Mouse (Mus musculus) forebrain, embryonic 15.5 days (tissue): Measurements from ENCODE around the gene Vezt. TPM values are rescaled to one million over a fixed set of nuclear protein-coding genes. Genes with fewer than 3 reads are reported as not detected.

Experiments
- ATAC-seq: fragments of 200-750 bp; cut with Nextera tagmentation; replicated peaks from 2 replicates; pipeline ENCODE4 v1.8.0; 2017; ENCODE audit warnings: mild to moderate bottlenecking, moderate TSS enrichment, moderate library complexity
- H3K27ac ChIP-seq: fragments of 300-500 bp; sonication (generic); replicated peaks from 2 replicates; pipeline ENCODE4 v1.5.1; 2015; ENCODE audit warnings: mild to moderate bottlenecking, inconsistent platforms
- H3K27me3 ChIP-seq: fragments of 300-500 bp; sonication (generic); 2 replicates; pipeline ENCODE4 v1.6.1; 2015; ENCODE audit warnings: inconsistent platforms
- H3K36me3 ChIP-seq: fragments of 300-500 bp; sonication (generic); 2 replicates; pipeline ENCODE4 v1.6.1; 2015; ENCODE audit warnings: mild to moderate bottlenecking, inconsistent platforms
- H3K4me1 ChIP-seq: fragments of 300-500 bp; sonication (generic); 2 replicates; pipeline ENCODE4 v1.6.1; 2015; ENCODE audit warnings: inconsistent platforms
- H3K4me2 ChIP-seq: fragments of 300-500 bp; sonication (generic); replicated peaks from 2 replicates; pipeline ENCODE4 v1.6.1; 2015; ENCODE audit warnings: mild to moderate bottlenecking, inconsistent platforms
- H3K4me3 ChIP-seq: fragments of 300-500 bp; sonication (generic); 2 replicates; pipeline ENCODE4 v1.5.1; 2015; ENCODE audit warnings: mild to moderate bottlenecking, inconsistent platforms
- H3K9ac ChIP-seq: fragments of 300-500 bp; sonication (generic); replicated peaks from 2 replicates; pipeline ENCODE4 v1.6.1; 2015; ENCODE audit warnings: mild to moderate bottlenecking, inconsistent platforms
- H3K9me3 ChIP-seq: fragments of 300-500 bp; sonication (generic); 2 replicates; pipeline ENCODE4 v1.6.1; 2016; ENCODE audit warnings: inconsistent platforms
- WGBS: fragments of 180-500 bp; shearing (Covaris S2); methylation state at CpG from one replicate; pipeline ENCODE4 v1.1.7; 2015; ENCODE audit warnings: mixed read lengths; 5-methylcytosine and 5-hydroxymethylcytosine counted together
- polyA plus RNA-seq: library from polyadenylated mRNA; unstranded; fragments of >200 nt; fragmentation: Nextera tagmentation; extraction: Ambion mirVana; gene quantifications from 2 replicates; pipeline ENCODE4 v1.2.1, GENCODE M21; 2015

The Vezt gene
- polyA plus RNA-seq, 1 experiment from 2014 or later: 68.6 TPM

DNA sequence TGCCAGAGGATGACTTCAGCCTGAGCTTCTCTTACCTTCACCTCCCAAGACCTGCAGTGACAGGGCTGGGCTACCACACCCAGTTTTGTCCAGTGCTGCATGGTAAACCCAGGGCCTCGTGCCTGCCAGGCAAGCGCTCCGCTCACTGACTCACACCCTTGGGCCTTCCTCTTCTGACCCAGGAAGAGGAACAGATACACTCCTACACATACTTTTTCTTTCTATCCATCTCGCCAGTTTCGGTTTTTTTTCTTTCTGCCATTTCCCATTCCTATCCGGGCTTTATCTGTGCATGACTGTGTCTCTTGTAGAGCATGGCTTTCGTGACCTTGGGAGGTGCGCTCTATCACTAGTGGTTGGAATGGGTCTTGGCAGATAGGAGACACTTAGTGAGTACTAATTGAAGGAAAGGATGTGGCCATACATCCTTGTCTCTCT lies 24.0 kb upstream of the Vezt start:
- H3K4me2 ChIP-seq: no peak overlapping the region
- no peak overlapping the region for H3K4me3 ChIP-seq
- no peaks in the 10 kb centered on the region for H3K9me3 ChIP-seq
- H3K4me1 ChIP-seq: no peaks in the 10 kb centered on the region
- no peak overlapping the region for H3K9ac ChIP-seq
- no peaks in the 10 kb centered on the region for H3K36me3 ChIP-seq
- no peaks in the 10 kb centered on the region for H3K27me3 ChIP-seq
- WGBS: over 99% methylated on average over 8 of the region's 8 CpGs
- ATAC-seq: no peak
- H3K27ac ChIP-seq: no peak overlapping the region

GRCm38 (mm10) chr10:94056487-94056886 lies 20.9 kb upstream of the Vezt start:
- Histone ChIP-seq H3K27ac (no peak overlapping the region), H3K36me3 (no peaks in the 10 kb centered on the region), H3K9me3 (no peaks in the 10 kb centered on the region), H3K4me1 (no peaks in the 10 kb centered on the region), H3K27me3 (no peaks in the 10 kb centered on the region), H3K9ac (no peak overlapping the region), H3K4me2 (no peak overlapping the region), H3K4me3 (no peak overlapping the region)
- ATAC-seq: no peak
- 85% methylated on average over 6 of the region's 6 CpGs for WGBS

DNA sequence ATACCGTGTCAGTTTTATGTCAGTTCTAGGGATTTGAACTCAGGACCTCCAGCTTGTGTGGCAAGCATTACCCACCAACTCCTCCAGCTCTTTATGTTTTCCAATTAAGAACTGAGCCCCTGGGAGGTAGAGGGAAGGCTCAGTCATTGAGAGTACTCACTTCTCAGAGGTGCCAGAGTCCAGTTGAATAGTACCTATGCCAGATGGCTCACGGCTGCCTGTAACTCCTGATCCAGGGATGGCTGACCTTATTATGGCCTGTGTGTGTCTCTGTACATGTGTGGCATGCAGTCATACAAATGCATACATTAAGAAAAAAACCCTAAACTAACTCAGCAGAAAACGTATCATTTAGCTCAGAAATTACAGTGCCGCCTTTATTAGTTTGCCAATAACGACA lies 15.1 kb upstream of the Vezt start:
- Histone ChIP-seq H3K4me1 (0 out of 2 replicates have a peak, but pooled peaks cover 3% of the 10 kb centered on the region), H3K27me3 (no peaks in the 10 kb centered on the region), H3K9me3 (no peaks in the 10 kb centered on the region), H3K9ac (no peak overlapping the region), H3K36me3 (no peaks in the 10 kb centered on the region), H3K4me2 (no peak overlapping the region), H3K4me3 (no peak overlapping the region), H3K27ac (no peak overlapping the region)
- ATAC-seq: no peak
- WGBS: 91% methylated on average over 5 of the region's 5 CpGs

- no peak overlapping the region for H3K4me3 ChIP-seq
- no peaks in the 10 kb centered on the region for H3K36me3 ChIP-seq
- H3K4me2 ChIP-seq: no peak overlapping the region
- ATAC-seq: no peak
- WGBS: 85% methylated on average over 8 of the region's 8 CpGs
- H3K4me1 ChIP-seq: 0 out of 2 replicates have a peak, but pooled peaks cover 3% of the 10 kb centered on the region
- H3K9me3 ChIP-seq: no peaks in the 10 kb centered on the region
- H3K27me3 ChIP-seq: no peaks in the 10 kb centered on the region
- no peak overlapping the region for H3K9ac ChIP-seq
- H3K27ac ChIP-seq: no peak overlapping the region
Measured at GRCm38 (mm10) chr10:94049121-94049520, 13.5 kb upstream of the Vezt start.

- Histone ChIP-seq H3K4me2 (no peak overlapping the region), H3K27me3 (no peaks in the 10 kb centered on the region), H3K36me3 (no peaks in the 10 kb centered on the region), H3K27ac (no peak overlapping the region), H3K4me3 (no peak overlapping the region), H3K9ac (no peak overlapping the region), H3K4me1 (0 out of 2 replicates have a peak, but pooled peaks cover 3% of the 10 kb centered on the region), H3K9me3 (no peaks in the 10 kb centered on the region)
- 76% methylated on average over 10 of the region's 10 CpGs for WGBS
- no peak for ATAC-seq
Measured at GRCm38 (mm10) chr10:94047845-94048559, 12.4 kb upstream of the Vezt start.

DNA sequence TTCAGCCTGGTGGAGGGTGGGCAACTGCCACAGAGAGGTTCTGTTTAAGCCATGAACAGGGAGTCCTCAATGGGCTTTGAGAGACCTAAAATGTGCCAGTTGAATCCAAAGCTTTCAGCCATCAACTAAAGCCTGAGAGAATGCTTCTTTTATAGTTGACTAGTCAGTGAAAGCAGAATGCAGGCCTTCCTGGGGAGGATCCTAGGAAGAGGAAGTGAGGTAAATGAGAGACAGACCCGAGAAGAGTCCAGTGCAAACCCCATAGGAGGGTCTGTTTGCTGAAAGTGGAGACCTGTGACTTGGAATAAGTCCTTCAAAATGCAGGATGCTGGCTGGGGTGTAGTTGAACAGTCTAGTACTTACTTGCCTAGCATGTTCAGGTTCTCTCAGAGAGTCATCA lies 11.4 kb upstream of the Vezt start:
- no peak overlapping the region for H3K4me2 ChIP-seq
- H3K9ac ChIP-seq: no peak overlapping the region
- no peak for ATAC-seq
- H3K36me3 ChIP-seq: no peaks in the 10 kb centered on the region
- no peak overlapping the region for H3K4me3 ChIP-seq
- 51% methylated on average over 1 of the region's 1 CpGs for WGBS
- H3K4me1 ChIP-seq: 0 out of 2 replicates have a peak, but pooled peaks cover 3% of the 10 kb centered on the region
- H3K27me3 ChIP-seq: no peaks in the 10 kb centered on the region
- no peak overlapping the region for H3K27ac ChIP-seq
- no peaks in the 10 kb centered on the region for H3K9me3 ChIP-seq

DNA sequence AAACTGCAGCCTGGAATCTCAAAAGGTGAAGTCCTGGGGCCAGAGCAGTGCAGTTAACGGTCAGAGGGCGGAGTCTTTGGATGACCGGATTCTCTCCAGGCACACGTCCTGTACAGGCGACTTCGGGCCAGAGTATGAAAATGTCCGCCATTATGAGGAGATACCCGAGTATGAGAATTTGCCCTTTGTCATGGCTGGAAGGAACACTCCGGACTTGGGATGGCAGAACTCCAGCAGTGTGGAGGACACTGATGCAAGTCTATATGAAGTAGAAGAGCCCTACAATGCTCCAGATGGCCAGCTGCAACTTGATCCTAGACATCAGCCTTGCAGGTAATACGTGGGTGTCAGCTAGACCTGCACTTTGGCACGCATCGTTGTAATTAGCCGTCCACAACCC lies 9.7 kb upstream of the Vezt start:
- no peak for ATAC-seq
- no peak overlapping the region for H3K9ac ChIP-seq
- no peaks in the 10 kb centered on the region for H3K36me3 ChIP-seq
- WGBS: 93% methylated on average over 13 of the region's 13 CpGs
- H3K9me3 ChIP-seq: no peaks in the 10 kb centered on the region
- 0 out of 2 replicates have a peak, but pooled peaks cover 3% of the 10 kb centered on the region for H3K4me1 ChIP-seq
- H3K4me3 ChIP-seq: no peak overlapping the region
- H3K27ac ChIP-seq: no peak overlapping the region
- no peaks in the 10 kb centered on the region for H3K27me3 ChIP-seq
- H3K4me2 ChIP-seq: no peak overlapping the region

GRCm38 (mm10) chr10:94043908-94044307 lies 8.3 kb upstream of the Vezt start:
- no peak overlapping the region for H3K4me2 ChIP-seq
- no peak overlapping the region for H3K27ac ChIP-seq
- H3K27me3 ChIP-seq: no peaks in the 10 kb centered on the region
- no peak overlapping the region for H3K9ac ChIP-seq
- WGBS: 32% methylated on average over 10 of the region's 10 CpGs
- no peaks in the 10 kb centered on the region for H3K9me3 ChIP-seq
- no peak for ATAC-seq
- no peaks in the 10 kb centered on the region for H3K36me3 ChIP-seq
- H3K4me1 ChIP-seq: no peaks in the 10 kb centered on the region
- no peak overlapping the region for H3K4me3 ChIP-seq

GRCm38 (mm10) chr10:94038366-94039260 lies 3.0 kb upstream of the Vezt start:
- Histone ChIP-seq H3K9ac (no peak overlapping the region), H3K36me3 (no peaks in the 10 kb centered on the region), H3K27ac (no peak overlapping the region), H3K4me3 (no peak overlapping the region), H3K4me2 (no peak overlapping the region), H3K9me3 (no peaks in the 10 kb centered on the region), H3K27me3 (no peaks in the 10 kb centered on the region), H3K4me1 (peaks cover 14% of the 10 kb centered on the region)
- no peak for ATAC-seq
- 64% methylated on average over 7 of the region's 7 CpGs for WGBS

- Histone ChIP-seq H3K9ac (no peak overlapping the region), H3K9me3 (no peaks in the 10 kb centered on the region), H3K27ac (no peak overlapping the region), H3K36me3 (no peaks in the 10 kb centered on the region), H3K27me3 (no peaks in the 10 kb centered on the region), H3K4me3 (no peak overlapping the region), H3K4me2 (no peak overlapping the region), H3K4me1 (peaks cover 22% of the 10 kb centered on the region)
- ATAC-seq: no peak
- WGBS: 78% methylated on average over 4 of the region's 4 CpGs
Measured at GRCm38 (mm10) chr10:94037596-94037995, 2.0 kb upstream of the Vezt start.

- no peaks in the 10 kb centered on the region for H3K27me3 ChIP-seq
- H3K9ac ChIP-seq: no peak overlapping the region
- no peaks in the 10 kb centered on the region for H3K36me3 ChIP-seq
- H3K4me2 ChIP-seq: 0 out of 2 replicates have a peak overlapping the region, but pooled peaks have one; percentile 96
- 0 out of 2 replicates have a peak overlapping the region, but pooled peaks have one; percentile 74 for H3K4me3 ChIP-seq
- WGBS: 31% methylated on average over 9 of the region's 9 CpGs
- ATAC-seq: no peak
- H3K27ac ChIP-seq: no peak overlapping the region
- no peaks in the 10 kb centered on the region for H3K9me3 ChIP-seq
- peaks cover 26% of the 10 kb centered on the region for H3K4me1 ChIP-seq
Measured at GRCm38 (mm10) chr10:94037196-94037595, 1.6 kb upstream of the Vezt start.

DNA sequence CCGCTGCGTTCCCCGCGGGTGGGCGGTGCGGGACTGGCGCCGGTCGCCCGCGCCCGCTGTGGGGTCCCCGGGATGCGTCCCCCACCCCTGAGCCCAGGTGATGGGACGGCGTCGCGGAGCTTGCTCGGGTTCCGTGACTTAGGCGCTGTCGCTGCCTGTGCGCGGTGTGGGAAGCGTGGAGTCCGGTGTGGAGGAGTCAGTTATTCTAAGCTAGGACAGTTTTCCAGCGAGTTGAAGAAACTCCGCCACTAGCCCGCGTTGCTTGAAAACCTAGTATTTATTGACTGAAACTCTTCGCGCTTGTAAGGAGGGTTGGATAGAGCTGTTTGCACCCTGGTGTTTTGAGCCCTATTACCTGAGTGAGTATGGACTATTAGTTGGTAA lies 750 bp upstream of the Vezt start:
- peak overlapping the region; percentile 38; the same call in 1 of the 2 replicates for H3K27ac ChIP-seq
- H3K4me1 ChIP-seq: peaks cover 26% of the 10 kb centered on the region
- WGBS: 1% methylated on average over 32 of the region's 32 CpGs
- H3K9me3 ChIP-seq: no peaks in the 10 kb centered on the region
- ATAC-seq: no peak; the same call in 1 of the 2 replicates
- H3K9ac ChIP-seq: peak overlapping the region; percentile 63
- H3K27me3 ChIP-seq: no peaks in the 10 kb centered on the region
- H3K36me3 ChIP-seq: no peaks in the 10 kb centered on the region
- H3K4me3 ChIP-seq: peak overlapping the region; percentile 74
- H3K4me2 ChIP-seq: peak overlapping the region; percentile 96
